Mouse (Mus musculus): Measurements from ENCODE around the gene Cacna2d3. TPM values are rescaled to one million over a fixed set of nuclear protein-coding genes. Genes with fewer than 3 reads are reported as not detected.

Gene Cacna2d3
- total RNA-seq, 2 experiments from 2014 or later, result 1.5 to 3.2 TPM

DNA sequence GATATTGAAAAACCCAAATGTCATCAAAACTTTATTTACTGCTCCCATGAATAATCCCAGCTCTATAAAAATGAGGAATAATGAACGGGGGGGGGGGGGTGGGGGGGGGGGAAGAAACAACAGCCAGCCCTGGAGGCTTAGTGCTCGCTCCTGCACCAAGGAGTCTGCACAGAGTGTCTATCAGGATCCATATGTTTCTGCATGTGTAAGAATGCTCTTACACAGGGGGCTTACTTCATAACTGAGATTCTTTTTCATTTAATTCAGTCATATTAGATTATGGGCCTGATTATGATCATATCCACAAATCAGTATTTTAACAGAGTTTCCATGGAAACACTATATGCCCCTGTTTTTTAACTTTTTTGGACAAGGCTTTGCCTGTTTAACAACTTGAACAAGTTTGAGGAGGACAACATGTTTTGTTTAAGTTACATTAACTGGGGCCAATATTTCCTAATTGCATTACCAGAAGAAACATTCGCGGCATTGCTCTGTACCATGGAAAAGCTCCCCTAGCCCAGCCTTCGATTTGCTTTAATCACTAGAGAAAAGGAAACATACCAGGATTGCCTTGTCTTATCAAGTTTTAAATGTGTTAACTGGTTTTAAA is 716.3 kb downstream of the Cacna2d3 start:
- DNase-seq, result no peak

GRCm38 (mm10) chr14:28996569-28996968 is 725.1 kb downstream of the Cacna2d3 start:
- DNase-seq, result no peak

GRCm38 (mm10) chr14:28988211-28988900 is 733.3 kb downstream of the Cacna2d3 start:
- peak; percentile 25 for DNase-seq

DNA sequence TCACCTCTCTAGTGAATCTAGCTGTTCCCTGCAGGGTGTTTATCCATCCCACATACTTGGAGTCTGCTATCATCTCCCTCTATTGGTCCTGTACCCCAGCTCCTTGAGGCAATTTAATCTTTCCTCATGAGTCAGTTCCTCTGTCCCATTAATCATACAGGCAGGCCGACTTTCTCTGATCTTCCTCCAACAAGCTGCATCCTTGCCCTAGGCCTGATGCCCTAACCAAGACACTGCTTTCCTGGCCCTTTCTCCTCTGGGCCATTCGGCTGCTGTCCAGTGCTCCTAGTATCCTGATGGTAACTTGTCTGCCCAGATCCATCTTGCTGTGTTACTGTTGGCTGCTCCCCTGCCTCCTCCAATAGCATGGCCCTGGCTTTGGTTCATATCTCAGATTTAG is 737.4 kb downstream of the Cacna2d3 start:
- DNase-seq, result peak; percentile 53

DNA sequence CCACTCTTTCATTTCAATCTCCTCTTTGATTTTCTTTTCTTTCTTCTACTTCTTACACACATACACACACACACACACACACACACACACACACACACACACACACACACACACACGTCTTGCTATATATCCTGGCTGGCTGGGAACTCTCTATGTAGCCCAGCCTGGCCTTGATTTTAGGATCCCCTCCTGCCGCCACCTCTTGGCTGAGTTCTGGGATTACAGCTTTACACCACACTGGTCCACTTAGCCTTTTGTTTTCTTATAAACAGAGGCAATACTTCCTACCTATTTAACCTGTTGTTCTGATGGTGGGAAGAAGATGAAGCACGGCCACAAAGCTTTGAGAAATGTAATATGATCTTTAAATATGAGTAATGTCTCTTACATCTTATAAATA is 741.2 kb downstream of the Cacna2d3 start:
- no peak for DNase-seq

GRCm38 (mm10) chr14:28979230-28979629 is 742.4 kb downstream of the Cacna2d3 start:
- DNase-seq, result no peak

DNA sequence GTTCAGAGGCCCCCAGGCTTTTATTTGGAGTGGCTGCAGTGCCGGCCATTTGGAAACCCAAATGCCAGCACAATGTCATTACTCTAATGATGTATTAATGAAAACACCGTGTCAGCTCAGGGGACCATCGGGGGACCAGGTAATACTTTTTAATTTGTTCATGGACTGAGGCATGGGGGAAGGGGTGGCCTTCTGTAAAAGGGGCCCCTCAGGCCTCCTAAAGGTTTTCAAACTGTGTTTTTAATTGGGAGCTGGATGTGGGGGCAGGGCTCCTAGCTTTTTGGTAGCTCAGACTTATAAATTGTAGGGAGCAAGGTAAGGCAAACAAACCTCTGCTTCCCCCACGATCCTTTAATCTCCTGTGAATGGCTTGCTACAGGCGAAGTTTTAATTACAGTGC is 749.0 kb downstream of the Cacna2d3 start:
- DNase-seq, result no peak

- no peak for DNase-seq
Measured at GRCm38 (mm10) chr14:28969247-28969646, 752.4 kb downstream of the Cacna2d3 start.

DNA sequence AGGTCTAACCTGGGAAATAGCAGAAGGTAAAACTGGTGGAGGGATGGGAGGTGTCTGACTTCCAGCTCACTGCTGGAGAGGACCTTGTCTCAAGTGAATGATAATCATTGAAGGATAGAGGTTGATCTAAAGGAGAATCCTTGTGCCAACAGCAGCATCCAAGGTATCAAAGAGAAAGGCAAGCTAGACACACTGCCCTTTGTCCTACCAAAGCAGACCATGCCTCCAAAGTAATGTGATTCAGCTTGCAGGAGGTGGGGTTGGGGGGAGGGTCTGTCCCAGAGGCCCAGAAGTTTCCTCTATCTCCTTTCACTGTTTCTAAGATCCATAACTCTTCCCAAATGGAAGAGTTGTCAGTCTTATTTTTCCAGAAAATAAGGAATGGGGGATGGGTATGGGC is 754.8 kb downstream of the Cacna2d3 start:
- DNase-seq, result no peak

DNA sequence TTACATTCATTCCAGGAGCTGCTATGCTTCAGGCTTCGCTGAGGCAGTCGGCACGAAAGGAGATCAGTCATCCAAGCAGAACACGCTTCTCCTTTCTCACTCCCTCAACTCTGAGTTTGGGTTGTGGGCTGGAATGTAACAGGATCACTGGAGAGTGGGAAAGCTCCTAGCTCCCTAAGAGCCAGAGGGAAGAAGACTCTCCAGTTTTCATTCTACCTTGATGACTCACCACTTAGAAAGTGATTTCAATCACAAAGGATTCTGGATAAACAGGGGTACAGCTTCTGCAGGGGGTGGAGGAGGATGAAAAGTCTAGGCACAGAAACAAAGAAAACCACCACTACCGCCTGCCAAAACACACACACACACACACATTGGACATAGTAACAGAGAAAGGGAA is 760.3 kb downstream of the Cacna2d3 start:
- DNase-seq, result no peak

DNA sequence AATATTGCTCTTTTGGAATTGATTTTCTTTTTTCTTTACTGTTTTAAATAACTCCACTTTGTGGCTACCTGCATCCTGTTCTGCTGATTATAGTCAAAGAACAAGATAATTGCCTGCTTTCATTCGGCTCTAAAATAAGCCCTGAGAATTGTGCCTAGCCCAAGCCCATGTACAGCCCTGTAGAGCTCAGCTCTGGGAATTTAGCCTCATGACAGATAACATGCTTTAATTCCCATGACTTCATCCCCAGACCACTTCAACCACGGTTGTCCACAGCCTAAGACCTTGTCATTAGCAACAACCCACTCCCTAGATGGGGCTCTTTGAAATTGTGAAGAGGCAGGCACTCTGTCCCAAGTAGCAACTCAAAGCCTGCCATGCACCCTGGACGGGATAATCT is 762.6 kb downstream of the Cacna2d3 start:
- no peak for DNase-seq

- no peak for DNase-seq
Measured at GRCm38 (mm10) chr14:28958131-28959015, 763.3 kb downstream of the Cacna2d3 start.

DNA sequence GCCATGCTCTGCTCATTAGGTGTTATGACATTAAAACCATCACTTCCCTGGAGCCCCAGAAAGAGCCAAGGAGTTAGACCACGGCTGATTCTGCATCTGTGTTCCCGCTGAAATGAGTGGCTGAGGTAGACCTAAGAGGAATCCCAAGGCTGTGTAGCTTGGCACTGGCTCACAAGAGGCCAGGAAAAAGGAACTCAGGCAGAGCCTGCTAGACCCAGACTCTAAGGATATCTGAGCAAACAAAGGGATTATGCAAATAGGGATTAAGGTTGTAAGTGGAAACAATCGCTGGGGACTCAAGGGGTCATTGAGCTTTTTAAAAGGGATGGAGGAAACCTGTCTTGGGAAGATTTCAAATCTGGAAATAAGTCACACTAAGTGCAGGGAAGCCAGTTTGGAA is 766.5 kb downstream of the Cacna2d3 start:
- DNase-seq, result no peak

GRCm38 (mm10) chr14:28954588-28954987 is 767.1 kb downstream of the Cacna2d3 start:
- DNase-seq, result no peak

GRCm38 (mm10) chr14:28954086-28954485 is 767.6 kb downstream of the Cacna2d3 start:
- DNase-seq, result no peak

DNA sequence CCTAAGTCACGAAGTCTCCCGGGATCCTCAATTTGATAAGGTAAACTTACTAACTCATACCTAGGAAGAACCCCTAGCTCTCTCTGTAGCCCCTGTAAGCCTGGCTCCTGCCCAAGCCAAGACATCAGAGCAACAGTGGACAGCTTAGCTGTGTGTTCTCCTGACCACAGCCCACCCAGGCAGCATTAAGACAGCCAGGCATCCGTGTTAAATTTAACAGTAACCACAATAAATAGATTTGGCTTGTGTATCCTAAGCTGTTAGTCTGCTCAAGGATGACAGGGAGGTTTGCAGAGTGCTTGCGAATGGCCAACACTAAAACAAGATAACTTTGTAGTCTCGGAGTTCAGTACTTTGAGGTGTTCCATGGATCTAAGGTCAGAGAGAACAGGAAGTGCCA is 768.3 kb downstream of the Cacna2d3 start:
- DNase-seq, result no peak

DNA sequence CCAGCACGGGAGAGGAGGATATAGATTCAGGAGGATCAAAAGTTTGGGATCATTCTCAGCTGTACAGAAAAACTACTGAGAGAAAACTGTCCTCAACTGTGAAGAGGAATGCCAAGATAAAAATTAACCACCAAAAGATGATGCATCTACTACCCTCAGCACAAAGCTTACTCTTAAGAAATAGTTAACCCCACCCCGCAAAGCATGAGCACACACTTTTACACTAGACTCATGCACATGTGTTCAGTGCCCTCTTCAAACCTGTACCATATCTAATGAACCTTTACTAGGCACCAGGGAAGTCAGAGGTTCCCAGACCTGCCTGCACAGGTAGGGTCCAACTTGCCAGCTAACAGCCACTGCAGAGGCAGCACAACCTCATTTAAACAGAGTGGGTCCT is 771.2 kb downstream of the Cacna2d3 start:
- no peak for DNase-seq

- peak; percentile 17 for DNase-seq
Measured at GRCm38 (mm10) chr14:28949785-28950184, 771.9 kb downstream of the Cacna2d3 start.

- DNase-seq, result no peak
Measured at GRCm38 (mm10) chr14:28948019-28948850, 773.4 kb downstream of the Cacna2d3 start.

- no peak for DNase-seq
Measured at GRCm38 (mm10) chr14:28932746-28933293, 788.8 kb downstream of the Cacna2d3 start.

DNA sequence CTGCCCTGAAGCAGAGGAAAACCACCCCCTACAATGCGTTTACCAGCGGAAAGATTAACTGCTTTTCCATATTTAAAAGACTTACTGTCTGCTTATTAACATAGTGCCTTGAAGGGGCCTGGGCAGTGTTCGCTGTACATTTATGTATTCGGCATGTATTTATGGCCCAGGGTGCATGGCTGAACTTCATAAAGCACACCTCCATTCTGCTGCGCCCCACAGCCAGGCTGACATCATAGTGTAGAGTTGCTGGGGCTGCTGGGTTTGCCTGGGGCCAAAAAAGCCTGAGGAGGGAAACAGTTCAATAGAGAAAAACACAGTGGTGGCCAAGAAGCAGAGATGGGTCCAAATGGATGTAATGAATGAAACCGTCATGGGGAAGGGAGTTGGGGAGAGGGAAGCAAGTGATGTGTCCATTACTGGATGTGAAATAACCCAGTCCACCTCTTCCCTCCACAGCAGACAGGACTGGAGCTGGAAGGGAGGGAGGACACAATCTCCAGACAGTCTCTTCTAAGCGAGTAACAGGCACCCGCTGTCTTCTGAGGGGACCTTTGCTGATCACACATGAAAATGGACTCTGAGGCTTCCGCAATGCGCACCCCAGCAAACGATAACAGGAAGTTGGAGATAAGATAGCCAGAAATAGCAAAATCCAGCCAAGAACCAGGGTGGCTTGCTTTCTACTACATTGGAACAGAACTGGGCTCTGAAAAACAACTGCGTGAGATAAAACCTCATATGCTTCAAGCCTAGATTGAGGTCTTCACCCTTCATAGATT is 798.3 kb downstream of the Cacna2d3 start:
- DNase-seq, result no peak
